Mouse (Mus musculus): ENCODE measurements around the gene Tdo2. TPM values are rescaled to one million over a fixed set of nuclear protein-coding genes. Genes with fewer than 3 reads are reported as not detected.

Gene Tdo2
- polyA plus RNA-seq (2015; fragmentation: Nextera tagmentation; extraction: Ambion mirVana), result 0.82 and 1.0 TPM in 2 replicates

- peaks cover 6% of the 10 kb centered on the region; the same call in 1 of the 2 replicates for H3K4me1 ChIP-seq
- no peaks in the 10 kb centered on the region for H3K9me3 ChIP-seq
- no peak within 1 kb of the TSS for H3K4me2 ChIP-seq
- H3K27me3 ChIP-seq (replicated peaks), result no peaks in the 10 kb centered on the region
- no peak within 1 kb of the TSS for H3K27ac ChIP-seq
- no peaks in the 10 kb centered on the region for H3K36me3 ChIP-seq
- ATAC-seq (ENCODE audit: insufficient read depth, low FRiP score, low read depth), result no peak
- H3K9ac ChIP-seq, result no peak within 1 kb of the TSS
- no peak within 1 kb of the TSS for H3K4me3 ChIP-seq (replicated peaks)
These were observed at the start of gene Tdo2 for GRCm38 (mm10) chr3:81976102-81976501. Gene Tdo2 (minus strand): TSS chr3:81976202.

DNA sequence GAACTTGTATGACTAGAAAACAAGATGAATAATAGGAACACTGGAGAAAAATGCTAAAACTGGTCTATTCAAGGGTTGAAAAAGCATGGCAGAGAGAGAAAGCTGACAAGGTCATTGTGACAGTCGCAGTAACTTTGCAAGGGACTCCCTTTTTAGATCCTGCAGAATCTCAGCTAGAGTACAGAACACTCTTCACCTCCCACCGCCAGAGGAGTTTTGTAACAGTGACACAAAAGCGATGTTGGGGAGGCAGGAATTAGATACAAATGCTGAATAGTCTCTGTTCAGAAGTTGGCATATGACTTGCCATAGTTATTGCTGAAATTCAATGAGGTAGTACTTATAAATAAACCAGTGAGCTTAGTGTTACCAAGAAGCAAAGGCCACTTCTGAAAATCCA is 47.1 kb upstream of the Tdo2 start:
- WGBS, result 84% methylated on average over 3 of the region's 3 CpGs
- no peak overlapping the region for H3K27ac ChIP-seq
- H3K36me3 ChIP-seq, result no peaks in the 10 kb centered on the region
- no peaks in the 10 kb centered on the region for H3K9me3 ChIP-seq
- no peak overlapping the region for H3K9ac ChIP-seq
- no peak overlapping the region for H3K4me2 ChIP-seq
- no peaks in the 10 kb centered on the region for H3K27me3 ChIP-seq (replicated peaks)
- no peaks in the 10 kb centered on the region for H3K4me1 ChIP-seq
- ATAC-seq (ENCODE audit: insufficient read depth, low FRiP score, low read depth), result no peak
- no peak overlapping the region for H3K4me3 ChIP-seq (replicated peaks)

DNA sequence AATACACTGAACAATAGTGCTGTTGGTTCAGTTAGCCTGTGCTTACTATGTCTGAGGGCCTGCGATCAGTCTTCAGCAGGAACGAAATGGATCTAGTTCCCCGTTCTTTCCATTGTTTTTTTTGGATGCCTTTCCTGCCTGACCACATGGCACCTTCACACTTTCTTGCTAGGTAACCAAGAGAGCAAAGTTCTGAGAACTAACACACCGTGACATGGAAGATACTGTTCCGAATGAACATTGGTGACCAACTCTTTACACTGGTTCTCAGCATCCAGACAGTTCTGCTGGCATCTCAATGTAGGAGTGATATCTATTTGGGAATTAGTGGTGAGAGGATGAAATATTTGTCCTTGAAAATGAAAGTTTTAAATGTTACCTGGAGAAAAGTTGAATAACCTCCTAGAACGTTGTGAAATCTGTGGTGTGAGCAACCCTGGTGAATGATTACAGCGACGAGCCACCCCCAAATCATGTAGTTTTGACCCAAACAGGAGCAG is 46.5 kb upstream of the Tdo2 start:
- no peaks in the 10 kb centered on the region for H3K4me1 ChIP-seq
- H3K27ac ChIP-seq, result no peak overlapping the region
- H3K4me2 ChIP-seq, result no peak overlapping the region
- no peak overlapping the region for H3K9ac ChIP-seq
- H3K4me3 ChIP-seq (replicated peaks), result no peak overlapping the region
- H3K27me3 ChIP-seq (replicated peaks), result no peaks in the 10 kb centered on the region
- ATAC-seq (ENCODE audit: insufficient read depth, low FRiP score, low read depth), result no peak
- 86% methylated on average over 8 of the region's 8 CpGs for WGBS
- no peaks in the 10 kb centered on the region for H3K9me3 ChIP-seq
- no peaks in the 10 kb centered on the region for H3K36me3 ChIP-seq

DNA sequence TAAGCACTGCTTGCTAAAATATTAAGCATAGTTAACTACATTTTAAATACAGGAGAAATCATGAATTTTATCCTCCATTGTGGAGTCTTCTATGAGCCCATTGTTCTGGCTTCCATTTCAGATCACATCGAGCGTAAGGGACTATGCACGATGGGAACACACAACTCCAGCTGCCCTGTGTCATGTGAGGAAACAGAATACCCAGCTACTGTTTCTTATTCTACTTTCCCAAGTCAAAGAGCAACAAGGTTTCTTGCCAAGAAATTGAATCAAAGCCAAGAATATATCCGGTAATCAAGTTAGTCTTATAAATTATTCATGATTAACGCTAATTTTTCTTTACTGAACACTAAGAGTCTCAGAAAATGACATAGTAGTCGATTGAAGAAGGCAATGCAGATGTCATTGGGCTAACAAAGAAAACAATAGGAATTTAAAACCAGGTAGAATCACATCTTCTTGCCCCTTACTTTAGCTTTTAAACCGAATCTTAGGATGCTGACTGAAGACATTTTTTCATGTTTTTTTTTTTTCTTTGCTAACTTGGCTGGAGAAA is 38.2 kb upstream of the Tdo2 start:
- H3K27me3 ChIP-seq (replicated peaks), result no peaks in the 10 kb centered on the region
- H3K36me3 ChIP-seq, result no peaks in the 10 kb centered on the region
- H3K9me3 ChIP-seq, result no peaks in the 10 kb centered on the region
- no peak for ATAC-seq (ENCODE audit: insufficient read depth, low FRiP score, low read depth)
- 57% methylated on average over 7 of the region's 7 CpGs for WGBS
- no peak overlapping the region for H3K4me2 ChIP-seq
- no peak overlapping the region for H3K27ac ChIP-seq
- H3K4me1 ChIP-seq, result no peaks in the 10 kb centered on the region
- no peak overlapping the region for H3K9ac ChIP-seq
- H3K4me3 ChIP-seq (replicated peaks), result no peak overlapping the region

DNA sequence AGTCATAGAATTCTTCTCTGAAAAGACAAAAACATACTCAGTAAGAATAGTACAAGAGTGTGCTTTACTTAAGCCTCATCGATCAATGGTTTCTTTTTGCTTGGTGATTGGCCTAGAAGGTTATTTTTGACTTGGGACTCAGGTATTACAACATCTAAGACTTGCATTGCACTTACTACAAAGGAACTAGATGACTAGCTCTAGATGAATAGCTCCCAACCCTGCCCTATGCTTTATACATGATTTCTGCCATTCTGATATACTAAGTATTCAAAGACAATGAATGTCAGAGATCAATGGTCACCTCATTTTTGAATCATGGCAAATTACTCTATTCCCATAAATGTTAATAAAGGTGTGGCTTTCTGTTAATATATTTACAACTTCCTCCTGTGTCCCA is 31.0 kb upstream of the Tdo2 start:
- 85% methylated on average over 1 of the region's 1 CpGs for WGBS
- Histone ChIP-seq H3K9me3 (no peaks in the 10 kb centered on the region), H3K27me3 (replicated peaks) (no peaks in the 10 kb centered on the region), H3K36me3 (no peaks in the 10 kb centered on the region), H3K9ac (no peak overlapping the region), H3K4me1 (no peaks in the 10 kb centered on the region), H3K27ac (no peak overlapping the region), H3K4me2 (no peak overlapping the region), H3K4me3 (replicated peaks) (no peak overlapping the region)
- no peak for ATAC-seq (ENCODE audit: insufficient read depth, low FRiP score, low read depth)

DNA sequence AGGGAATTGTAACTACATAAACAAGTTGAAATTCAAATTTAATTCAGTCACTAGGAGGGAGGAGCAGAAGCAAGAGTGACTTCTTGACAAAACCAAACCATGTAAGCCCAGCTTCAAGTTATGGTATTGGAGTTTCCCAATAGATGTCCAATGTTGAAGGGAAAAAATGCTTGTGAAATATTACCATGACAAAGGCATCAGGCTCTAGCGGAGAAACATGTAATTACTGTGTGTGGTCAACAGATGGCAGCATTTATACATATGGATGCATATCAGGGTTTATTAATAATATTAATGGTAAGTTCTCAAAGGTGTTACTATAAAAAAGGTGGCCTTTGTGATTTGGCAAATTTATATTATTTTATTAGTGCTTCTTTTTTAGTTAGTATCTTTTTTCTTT is 20.0 kb upstream of the Tdo2 start:
- Histone ChIP-seq H3K9me3 (no peaks in the 10 kb centered on the region), H3K4me3 (replicated peaks) (no peak overlapping the region), H3K4me1 (no peaks in the 10 kb centered on the region), H3K36me3 (no peaks in the 10 kb centered on the region), H3K4me2 (no peak overlapping the region), H3K27me3 (replicated peaks) (no peaks in the 10 kb centered on the region), H3K9ac (no peak overlapping the region), H3K27ac (no peak overlapping the region)
- no peak for ATAC-seq (ENCODE audit: insufficient read depth, low FRiP score, low read depth)
- WGBS, result 0% methylated on average over 1 of the region's 1 CpGs

DNA sequence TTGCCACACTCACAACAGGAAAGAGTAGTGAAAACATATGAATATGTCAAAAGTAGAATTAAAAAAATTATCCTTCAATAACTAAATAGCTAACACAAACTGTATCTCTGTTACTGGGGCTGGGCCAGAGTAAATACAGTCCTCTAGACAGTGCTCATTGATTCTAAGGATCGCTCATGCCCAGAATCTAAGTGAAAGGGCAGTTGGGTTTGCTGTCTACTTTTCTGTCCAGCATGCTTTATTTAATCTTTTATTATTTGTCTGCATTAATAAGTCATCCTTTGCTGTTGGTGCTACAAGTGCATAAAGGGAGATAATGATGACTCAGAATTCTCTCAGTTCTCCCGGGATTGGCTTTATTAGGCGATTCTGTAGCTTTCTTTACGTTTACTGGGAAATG is 19.4 kb upstream of the Tdo2 start:
- Histone ChIP-seq H3K9me3 (no peaks in the 10 kb centered on the region), H3K4me3 (replicated peaks) (no peak overlapping the region), H3K4me1 (no peaks in the 10 kb centered on the region), H3K27me3 (replicated peaks) (no peaks in the 10 kb centered on the region), H3K9ac (no peak overlapping the region), H3K4me2 (no peak overlapping the region), H3K36me3 (no peaks in the 10 kb centered on the region), H3K27ac (no peak overlapping the region)
- ATAC-seq (ENCODE audit: insufficient read depth, low FRiP score, low read depth), result no peak
- WGBS, result 32% methylated on average over 4 of the region's 4 CpGs

GRCm38 (mm10) chr3:81990531-81990930 is 14.5 kb upstream of the Tdo2 start:
- no peak overlapping the region for H3K4me2 ChIP-seq
- no peaks in the 10 kb centered on the region for H3K4me1 ChIP-seq
- no peak overlapping the region for H3K9ac ChIP-seq
- H3K27me3 ChIP-seq (replicated peaks), result no peaks in the 10 kb centered on the region
- no peaks in the 10 kb centered on the region for H3K36me3 ChIP-seq
- H3K9me3 ChIP-seq, result no peaks in the 10 kb centered on the region
- no peak for ATAC-seq (ENCODE audit: insufficient read depth, low FRiP score, low read depth)
- 67% methylated on average over 3 of the region's 3 CpGs for WGBS
- H3K27ac ChIP-seq, result no peak overlapping the region
- no peak overlapping the region for H3K4me3 ChIP-seq (replicated peaks)

DNA sequence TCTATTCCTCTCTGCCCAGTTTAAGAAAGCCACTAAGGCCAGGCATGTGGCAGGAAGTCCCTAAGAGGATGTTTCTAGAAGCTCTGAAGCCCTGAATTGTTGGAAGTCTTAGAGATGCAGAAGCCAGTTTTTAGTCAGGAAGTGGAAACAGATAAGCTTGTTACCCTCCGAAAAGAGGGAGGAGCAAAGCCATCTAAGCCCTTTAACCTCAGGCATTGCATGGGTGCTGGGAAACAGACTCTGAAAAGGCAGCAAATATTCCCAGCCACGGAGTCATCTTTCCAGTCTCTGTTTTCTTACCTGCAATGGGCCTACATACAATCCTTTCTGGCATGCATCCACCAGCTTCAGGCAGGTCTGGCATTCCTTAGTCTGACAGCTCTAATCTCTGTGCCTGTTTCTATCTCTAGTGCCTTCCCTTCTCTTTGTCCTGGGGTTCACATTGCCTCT is 13.7 kb upstream of the Tdo2 start:
- no peak overlapping the region for H3K27ac ChIP-seq
- H3K36me3 ChIP-seq, result no peaks in the 10 kb centered on the region
- no peaks in the 10 kb centered on the region for H3K9me3 ChIP-seq
- no peak overlapping the region for H3K9ac ChIP-seq
- H3K4me2 ChIP-seq, result no peak overlapping the region
- no peak for ATAC-seq (ENCODE audit: insufficient read depth, low FRiP score, low read depth)
- no peaks in the 10 kb centered on the region for H3K4me1 ChIP-seq
- WGBS, result 32% methylated on average over 2 of the region's 2 CpGs
- no peak overlapping the region for H3K4me3 ChIP-seq (replicated peaks)
- no peaks in the 10 kb centered on the region for H3K27me3 ChIP-seq (replicated peaks)

DNA sequence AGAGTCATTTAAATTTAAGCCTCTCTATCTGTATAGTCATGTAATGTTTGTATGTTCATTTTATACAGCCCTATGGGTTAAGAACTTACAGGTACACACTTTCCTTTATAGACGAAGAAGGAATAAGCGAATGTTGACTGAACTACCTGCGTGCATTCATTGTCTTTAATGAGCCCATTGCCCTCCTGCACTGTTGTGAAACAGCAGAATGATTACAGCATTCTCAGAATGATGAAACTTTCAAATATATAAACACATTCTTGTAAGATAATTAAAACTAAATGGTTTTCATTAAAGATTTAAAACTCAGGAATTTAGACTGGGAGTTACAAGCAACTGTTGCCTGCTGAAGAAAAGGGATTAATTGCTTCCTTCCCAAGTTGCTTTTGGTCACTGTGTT is 11.6 kb upstream of the Tdo2 start:
- Histone ChIP-seq H3K9me3 (no peaks in the 10 kb centered on the region), H3K36me3 (no peaks in the 10 kb centered on the region), H3K27me3 (replicated peaks) (no peaks in the 10 kb centered on the region), H3K4me1 (no peaks in the 10 kb centered on the region), H3K27ac (no peak overlapping the region), H3K4me3 (replicated peaks) (no peak overlapping the region), H3K4me2 (no peak overlapping the region), H3K9ac (no peak overlapping the region)
- ATAC-seq (ENCODE audit: insufficient read depth, low FRiP score, low read depth), result no peak
- WGBS, result 85% methylated on average over 3 of the region's 3 CpGs

DNA sequence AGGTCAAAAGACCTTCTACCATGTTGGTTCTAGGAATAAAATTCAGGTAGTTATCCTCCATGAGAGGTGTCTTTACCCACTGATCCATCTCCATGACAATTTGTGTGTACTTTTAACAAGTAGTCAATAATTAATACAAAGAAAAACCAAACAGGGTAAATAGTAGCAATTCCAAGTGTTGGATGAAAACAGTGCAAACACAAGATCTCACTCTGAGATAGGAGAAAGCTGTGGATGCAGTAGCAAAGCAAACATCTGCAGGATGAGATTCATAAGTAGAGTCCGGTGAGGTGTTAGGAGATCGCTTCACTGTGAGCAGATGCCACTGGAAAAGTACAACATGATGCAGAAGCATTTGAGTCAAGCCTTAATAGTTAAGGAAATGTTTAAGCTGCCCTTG is 10.1 kb upstream of the Tdo2 start:
- Histone ChIP-seq H3K4me1 (no peaks in the 10 kb centered on the region), H3K27ac (no peak overlapping the region), H3K4me3 (replicated peaks) (no peak overlapping the region), H3K9me3 (no peaks in the 10 kb centered on the region), H3K36me3 (no peaks in the 10 kb centered on the region), H3K27me3 (replicated peaks) (no peaks in the 10 kb centered on the region), H3K9ac (no peak overlapping the region), H3K4me2 (no peak overlapping the region)
- ATAC-seq (ENCODE audit: insufficient read depth, low FRiP score, low read depth), result no peak
- WGBS, result 85% methylated on average over 2 of the region's 2 CpGs

DNA sequence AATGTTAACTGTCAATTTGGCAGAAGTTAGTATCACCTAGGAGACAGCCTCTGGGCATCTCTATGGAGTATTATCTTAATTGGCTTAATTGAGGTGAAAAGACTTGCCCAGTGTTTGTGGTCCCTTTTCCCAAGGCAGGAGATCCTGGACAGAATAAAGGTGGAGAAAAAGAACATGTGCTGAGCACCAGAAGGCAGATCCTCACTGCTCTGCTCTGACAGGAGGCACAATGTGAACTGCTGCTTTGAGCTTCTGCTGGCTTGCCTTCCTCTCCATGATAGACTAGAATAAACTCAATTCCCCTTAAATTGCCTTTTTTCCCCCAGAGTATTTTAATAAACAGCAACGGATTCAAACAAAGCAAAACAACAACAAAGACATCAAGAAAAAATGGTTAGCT is 9.1 kb upstream of the Tdo2 start:
- Histone ChIP-seq H3K4me1 (no peaks in the 10 kb centered on the region), H3K4me2 (no peak overlapping the region), H3K4me3 (replicated peaks) (no peak overlapping the region), H3K9ac (no peak overlapping the region), H3K27me3 (replicated peaks) (no peaks in the 10 kb centered on the region), H3K9me3 (no peaks in the 10 kb centered on the region), H3K27ac (no peak overlapping the region), H3K36me3 (no peaks in the 10 kb centered on the region)
- ATAC-seq (ENCODE audit: insufficient read depth, low FRiP score, low read depth), result no peak
- WGBS, result 68% methylated on average over 1 of the region's 1 CpGs
